Mouse (Mus musculus): ENCODE measurements around the gene Ttc26. TPM values are rescaled to one million over a fixed set of nuclear protein-coding genes. Genes with fewer than 3 reads are reported as not detected.
A peak's percentile ranks its signal among the peaks of the same experiment; 100 is the strongest.

Gene Ttc26
- 1 to 10 TPM in 1 of 2 experiments, under 1 TPM in 1; 0.91 to 1.0 TPM for total RNA-seq (2021)
- long read RNA-seq, experiment 1, full-length matches to known transcripts: 3 of 3 reads
- long read RNA-seq, experiment 1, partial matches to known transcripts: 0 of 3 reads
- long read RNA-seq, experiment 1, other reads (novel, unspliced or antisense): 0 of 3 reads
- long read RNA-seq, experiment 2, full-length matches to known transcripts: 1 of 1 reads
- long read RNA-seq, experiment 2, partial matches to known transcripts: 0 of 1 reads
- long read RNA-seq, experiment 2, other reads (novel, unspliced or antisense): 0 of 1 reads

GRCm38 (mm10) chr6:38381129-38381771 is at the start of gene Ttc26:
TSS of gene Ttc26 (plus strand) at chr6:38381469.
- DNase-seq (ENCODE audit: low spot score): peak; percentile 87

- no peak for DNase-seq (ENCODE audit: low spot score)
Observed at GRCm38 (mm10) chr6:38335264-38335663, 46.0 kb upstream of the Ttc26 start.

GRCm38 (mm10) chr6:38337166-38337705 is 44.0 kb upstream of the Ttc26 start:
- DNase-seq (ENCODE audit: low spot score): no peak

DNA sequence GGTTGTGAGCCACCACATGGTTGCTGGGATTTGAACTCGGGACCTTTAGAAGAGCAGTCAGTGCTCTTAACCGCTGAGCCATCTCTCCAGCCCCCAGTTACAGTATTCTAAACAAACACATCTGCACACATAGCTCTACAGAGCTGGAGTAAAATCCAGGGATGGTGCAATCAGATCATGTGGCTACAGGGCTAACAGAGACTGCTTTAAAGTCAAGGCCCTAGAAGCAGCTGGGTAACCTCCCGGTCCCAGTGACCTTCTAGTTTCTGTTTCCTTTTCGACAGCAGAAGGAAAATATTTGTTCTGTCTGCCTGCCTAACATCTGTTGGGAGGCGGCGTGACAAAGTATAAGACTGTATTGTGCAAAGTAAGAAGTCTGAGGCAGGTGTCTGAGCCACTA is 43.3 kb upstream of the Ttc26 start:
- DNase-seq (ENCODE audit: low spot score): peak; percentile 25

- no peak for DNase-seq (ENCODE audit: low spot score)
Observed at GRCm38 (mm10) chr6:38339078-38339477, 42.2 kb upstream of the Ttc26 start.

- DNase-seq (ENCODE audit: low spot score): no peak
Observed at GRCm38 (mm10) chr6:38341751-38342665, 39.3 kb upstream of the Ttc26 start.

GRCm38 (mm10) chr6:38342666-38342992 is 38.6 kb upstream of the Ttc26 start:
- no peak for DNase-seq (ENCODE audit: low spot score)

DNA sequence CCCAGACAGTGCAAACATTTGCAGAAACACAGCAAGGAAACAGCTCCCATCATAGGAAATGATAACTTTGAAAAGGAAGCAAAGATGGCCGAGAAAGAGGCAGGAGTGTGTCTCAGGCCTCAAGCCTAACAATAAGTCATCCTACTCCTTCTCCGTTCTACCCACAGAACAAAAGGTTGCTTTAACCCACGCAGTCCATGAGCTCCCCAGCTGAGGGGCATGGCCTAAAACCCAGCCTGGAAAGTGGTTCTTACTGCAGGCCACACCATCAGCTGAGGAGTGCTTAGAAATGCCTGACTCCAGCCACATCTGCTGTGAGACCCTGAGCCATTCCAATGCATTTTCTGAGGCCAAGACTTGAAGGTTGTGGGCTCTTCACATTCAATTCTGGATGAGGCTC is 37.7 kb upstream of the Ttc26 start:
- DNase-seq (ENCODE audit: low spot score): no peak

DNA sequence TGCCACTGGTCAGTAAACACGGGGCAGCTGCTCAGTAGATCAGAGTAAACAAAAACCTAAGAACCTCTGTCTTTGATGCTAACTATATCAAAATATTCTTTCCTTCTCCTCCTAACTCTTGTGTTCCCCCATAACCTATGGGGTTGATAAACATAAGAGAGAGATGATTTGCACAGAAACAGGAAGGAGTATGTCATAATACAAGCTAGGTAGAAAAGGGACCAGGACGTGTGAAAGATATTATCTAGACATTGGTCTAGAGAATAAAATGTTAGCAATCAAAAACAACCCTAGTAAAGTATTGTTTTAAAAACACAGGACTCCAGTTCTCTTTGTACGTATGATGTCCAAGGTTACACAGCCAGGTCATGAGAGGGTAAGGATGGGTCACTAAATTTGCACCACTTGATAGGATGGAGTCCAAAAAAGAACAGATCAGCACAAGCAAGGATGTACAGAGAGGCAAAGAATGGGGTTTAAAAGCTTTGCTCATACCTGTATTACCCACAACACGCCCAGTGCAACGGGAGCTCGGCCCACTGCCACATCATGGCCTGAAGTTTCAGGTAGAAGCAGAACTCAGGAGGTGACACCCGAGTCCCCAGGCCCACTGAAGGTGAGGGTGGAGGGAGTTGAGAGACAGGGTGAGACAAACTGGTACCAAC is 37.1 kb upstream of the Ttc26 start:
- no peak for DNase-seq (ENCODE audit: low spot score)

- DNase-seq (ENCODE audit: low spot score): peak; percentile 60
Observed at GRCm38 (mm10) chr6:38345796-38346195, 35.5 kb upstream of the Ttc26 start.

DNA sequence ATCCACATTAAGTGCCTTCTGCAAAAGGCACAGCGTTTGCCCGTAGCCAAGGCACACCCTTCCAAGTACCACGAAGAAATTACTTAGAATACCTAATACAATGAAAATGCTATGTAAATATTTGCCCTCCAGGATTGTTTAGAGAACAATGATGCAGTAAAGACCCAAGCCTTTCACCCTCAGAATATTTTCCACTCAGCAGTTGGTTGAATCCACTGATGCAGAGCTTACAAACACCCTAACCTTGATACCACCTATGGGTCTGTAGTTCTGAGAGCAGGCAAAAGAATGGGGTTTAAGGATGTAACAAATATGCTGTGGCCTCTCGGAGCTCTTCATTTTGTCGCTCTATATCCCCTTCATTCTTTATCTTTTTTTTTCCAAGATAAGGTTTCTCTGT is 33.4 kb upstream of the Ttc26 start:
- DNase-seq (ENCODE audit: low spot score): no peak

GRCm38 (mm10) chr6:38348811-38349453 is 32.3 kb upstream of the Ttc26 start:
- no peak for DNase-seq (ENCODE audit: low spot score)

DNA sequence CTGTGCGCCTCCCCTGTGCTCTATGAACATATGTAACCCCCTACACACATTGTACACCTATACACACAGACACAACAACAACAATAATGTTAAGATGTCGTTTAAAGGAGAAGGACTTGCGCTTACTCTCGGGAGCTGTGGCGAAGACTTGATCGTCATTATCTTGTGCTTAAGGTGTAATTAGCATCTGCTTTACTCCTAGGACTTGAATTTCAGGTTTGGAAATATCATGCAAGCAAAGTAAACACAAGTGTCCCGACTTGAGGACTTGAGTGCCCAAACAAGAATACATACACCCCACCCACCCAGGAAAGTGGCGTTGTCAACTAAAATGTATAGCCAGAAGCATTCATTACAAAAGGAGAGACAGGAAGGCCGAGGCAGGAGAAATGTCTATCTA is 31.5 kb upstream of the Ttc26 start:
- DNase-seq (ENCODE audit: low spot score): no peak

GRCm38 (mm10) chr6:38351930-38352329 is 29.3 kb upstream of the Ttc26 start:
- DNase-seq (ENCODE audit: low spot score): no peak

GRCm38 (mm10) chr6:38352451-38352850 is 28.8 kb upstream of the Ttc26 start:
- DNase-seq (ENCODE audit: low spot score): no peak

- DNase-seq (ENCODE audit: low spot score): no peak
Observed at GRCm38 (mm10) chr6:38353181-38353580, 28.1 kb upstream of the Ttc26 start.

GRCm38 (mm10) chr6:38353811-38354722 is 27.2 kb upstream of the Ttc26 start, which contains the start of gene Zc3hav1:
TSS of gene Zc3hav1 (minus strand) at chr6:38354603.
- peak; percentile 78 for DNase-seq (ENCODE audit: low spot score)

- DNase-seq (ENCODE audit: low spot score): no peak
Observed at GRCm38 (mm10) chr6:38354723-38355353, 26.4 kb upstream of the Ttc26 start.

- no peak for DNase-seq (ENCODE audit: low spot score)
Observed at GRCm38 (mm10) chr6:38355354-38355823, 25.9 kb upstream of the Ttc26 start.

Measured in gastrocnemius, adult 18-20 months (tissue).